Comparison of ENCODE assay signal across 8 mouse cellular contexts in the genomic region with DNA sequence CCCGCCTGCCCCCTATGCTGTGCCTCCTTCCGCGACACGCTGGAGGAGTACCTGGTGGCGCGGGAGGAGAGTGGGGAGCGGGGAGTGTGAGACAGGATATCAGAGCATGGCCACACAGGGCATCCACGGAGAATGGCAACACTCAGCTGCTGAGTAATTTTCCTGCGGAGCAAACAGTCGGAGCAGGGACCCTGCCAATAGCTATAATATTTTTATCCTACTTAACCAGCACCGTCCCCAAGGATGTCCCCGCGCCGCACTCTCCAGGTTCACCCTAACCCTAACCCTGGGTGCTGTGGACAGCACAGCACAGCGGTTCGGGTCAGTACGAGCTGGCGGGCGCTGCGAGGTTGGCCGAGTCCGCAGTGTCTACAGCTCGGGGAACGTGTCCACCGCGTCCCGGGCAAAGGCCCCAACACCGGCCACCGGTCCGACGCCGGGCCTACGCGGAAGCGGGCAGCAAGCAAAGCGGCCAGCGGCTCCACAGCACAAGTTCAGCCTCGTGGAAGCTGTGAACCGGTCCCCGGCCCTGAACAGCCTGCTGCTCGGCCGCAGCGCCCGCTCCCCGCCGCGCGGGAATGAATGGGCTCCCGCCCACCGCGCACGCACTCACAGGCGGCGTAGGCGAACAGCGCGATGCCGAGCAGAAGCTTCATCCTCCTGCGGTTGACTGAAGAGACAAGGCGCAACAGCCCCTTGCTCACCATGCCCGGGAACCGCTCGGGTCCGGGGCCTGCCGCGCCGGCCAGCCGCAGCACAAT. TPM values are rescaled to one million over a fixed set of nuclear protein-coding genes. Genes with fewer than 3 reads are reported as not detected.
DNase-seq lines count a peak whose midpoint lies in the region; ATAC-seq and TF ChIP-seq lines count a peak whose summit lies in the region.

No protein-coding gene starts in this region.

- no peak for DNase-seq in heart, postnatal 10 days
- no peak for DNase-seq in Patski (ENCODE audit: low read depth, low spot score)
- DNase-seq in forebrain, embryonic 11.5 days (ENCODE audit: low spot score): peak; percentile 67
- peak; percentile 38 for DNase-seq in urinary bladder, postnatal 14 days (ENCODE audit: low spot score)

- intact Hi-C loops in heart, postnatal 10 days (cut with DNase I): loop anchor here (5.0 kb wide), 3 partner anchors 50 to 275 kb away; a partner anchor contains a TSS

- H3K9me3 ChIP-seq in heart, embryonic 11.5 days (replicated peaks; ENCODE audit: control insufficient read depth, low read length): no peaks in the 10 kb centered on the region
- no peaks in the 10 kb centered on the region for H3K9me3 ChIP-seq in forebrain, embryonic 11.5 days (ENCODE audit: control insufficient read depth, low read length)
- H3K9me3 ChIP-seq in liver, embryonic 16.5 days (replicated peaks; ENCODE audit: control insufficient read depth, low read length): no peaks in the 10 kb centered on the region
- no peaks in the 10 kb centered on the region for H3K9me3 ChIP-seq in neural tube, embryonic 12.5 days

- H3K9ac ChIP-seq in heart, embryonic 11.5 days (ENCODE audit: low read depth, low read length): peak overlapping the region; percentile 93
- peak overlapping the region; percentile 87 for H3K9ac ChIP-seq in forebrain, embryonic 11.5 days (ENCODE audit: low read length)
- H3K9ac ChIP-seq in liver, embryonic 16.5 days (ENCODE audit: low read depth, low read length): peak overlapping the region; percentile 90
- peak overlapping the region; percentile 84 for H3K9ac ChIP-seq in neural tube, embryonic 12.5 days

- no peaks in the 10 kb centered on the region for H3K27me3 ChIP-seq in heart, embryonic 11.5 days (ENCODE audit: control insufficient read depth, insufficient read depth, low read length)
- H3K27me3 ChIP-seq in Patski: no peaks in the 10 kb centered on the region
- no peaks in the 10 kb centered on the region for H3K27me3 ChIP-seq in forebrain, embryonic 11.5 days (ENCODE audit: control insufficient read depth, insufficient read depth, low read length)
- no peaks in the 10 kb centered on the region for H3K27me3 ChIP-seq in liver, embryonic 16.5 days (ENCODE audit: control insufficient read depth, insufficient read depth, low read depth, low read length)
- H3K27me3 ChIP-seq in neural tube, embryonic 12.5 days (replicated peaks): no peaks in the 10 kb centered on the region

- peak overlapping the region; percentile 91 for H3K4me3 ChIP-seq in heart, embryonic 11.5 days (ENCODE audit: low read depth, low read length)
- peak overlapping the region; percentile 83 for H3K4me3 ChIP-seq in forebrain, embryonic 11.5 days (ENCODE audit: low read depth, low read length)
- H3K4me3 ChIP-seq in liver, embryonic 16.5 days (ENCODE audit: low read depth, low read length): peak overlapping the region; percentile 96
- H3K4me3 ChIP-seq in neural tube, embryonic 12.5 days: peak overlapping the region; percentile 93

- peak overlapping the region; percentile 81 for H3K27ac ChIP-seq in heart, embryonic 11.5 days (ENCODE audit: low read depth, low read length)
- peak overlapping the region; percentile 89 for H3K27ac ChIP-seq in forebrain, embryonic 11.5 days (ENCODE audit: low read depth, low read length)
- H3K27ac ChIP-seq in liver, embryonic 16.5 days (ENCODE audit: low read length): peak overlapping the region; percentile 82
- H3K27ac ChIP-seq in neural tube, embryonic 12.5 days: peak overlapping the region; percentile 92

- ATAC-seq in heart, embryonic 11.5 days (replicated peaks; ENCODE audit: insufficient number of reproducible peaks, low FRiP score, low TSS enrichment): peak; percentile 76
- ATAC-seq in Patski: peak; percentile 42
- peak; percentile 79 for ATAC-seq in forebrain, embryonic 11.5 days (replicated peaks; ENCODE audit: low FRiP score)
- peak; percentile 57 for ATAC-seq in inflammation-experienced regulatory T-cells, adult 6 months
- peak; percentile 40 for ATAC-seq in liver, embryonic 16.5 days (ENCODE audit: low read depth)
- ATAC-seq in neural tube, embryonic 12.5 days (ENCODE audit: low FRiP score, low read depth): peak; percentile 85

- CTCF ChIA-PET in Patski (lab: Charles Lee): interaction anchor here (1.0 to 2.0 kb wide), 3 partner anchors 46 to 67 kb away, joined by 4 to 6 read pairs (median 4); no protein-coding TSS in a partner anchor

- peaks cover 11% of the 10 kb centered on the region; the same call in 1 of the 2 replicates for H3K4me1 ChIP-seq in heart, embryonic 11.5 days (ENCODE audit: control insufficient read depth, insufficient read depth, low read length)
- H3K4me1 ChIP-seq in forebrain, embryonic 11.5 days (replicated peaks; ENCODE audit: control insufficient read depth, insufficient read depth, low read length): peaks cover 2% of the 10 kb centered on the region; the same call in 1 of the 2 replicates
- peaks cover 22% of the 10 kb centered on the region for H3K4me1 ChIP-seq in liver, embryonic 16.5 days (ENCODE audit: control insufficient read depth, low read depth, low read length)
- H3K4me1 ChIP-seq in neural tube, embryonic 12.5 days: peaks cover 17% of the 10 kb centered on the region

- no peak for TF ChIP-seq CTCF in Patski (IDR thresholded peaks at IDR 0.05)

- in situ Hi-C loops in Patski (cut with MboI; ENCODE audit: low pct_unique_long_range_greater_than_20kb): no loop called here

- peak overlapping the region; percentile 97 for H3K4me2 ChIP-seq in heart, embryonic 11.5 days
- peak overlapping the region; percentile 89 for H3K4me2 ChIP-seq in forebrain, embryonic 11.5 days (ENCODE audit: low read depth, low read length, severe bottlenecking)
- H3K4me2 ChIP-seq in liver, embryonic 16.5 days (ENCODE audit: low read depth, low read length): peak overlapping the region; percentile 95
- peak overlapping the region; percentile 80 for H3K4me2 ChIP-seq in neural tube, embryonic 12.5 days (replicated peaks)

- WGBS in heart, embryonic 11.5 days (ENCODE audit: insufficient replicate concordance): under 1% methylated on average over 68 of the region's 68 CpGs
- WGBS in forebrain, embryonic 11.5 days: under 1% methylated on average over 68 of the region's 68 CpGs
- WGBS in liver, embryonic 16.5 days (ENCODE audit: insufficient replicate concordance): under 1% methylated on average over 68 of the region's 68 CpGs
- under 1% methylated on average over 68 of the region's 68 CpGs for WGBS in neural tube, embryonic 12.5 days

- POLR2A ChIA-PET in Patski (lab: Charles Lee): no interaction called here

- H3K36me3 ChIP-seq in heart, embryonic 11.5 days (ENCODE audit: control insufficient read depth, insufficient read depth, low read length): no peaks in the 10 kb centered on the region
- H3K36me3 ChIP-seq in forebrain, embryonic 11.5 days (ENCODE audit: control insufficient read depth, insufficient read depth, low read length): no peaks in the 10 kb centered on the region
- H3K36me3 ChIP-seq in liver, embryonic 16.5 days (ENCODE audit: control insufficient read depth, insufficient read depth): no peaks in the 10 kb centered on the region
- H3K36me3 ChIP-seq in neural tube, embryonic 12.5 days: no peaks in the 10 kb centered on the region

RNA-seq across cellular contexts. Expression of a gene that starts 0.4 kb away (rescaled TPM):
- 11.3 and 18.2 TPM in 2 replicates for polyA plus RNA-seq in heart, embryonic 11.5 days (2014; fragmentation: Nextera tagmentation; extraction: Ambion mirVana)
- total RNA-seq in heart, postnatal 10 days (2021): 10 to 100 TPM; 10.9 to 12.7 TPM
- 100 TPM for polyA plus RNA-seq in Patski (2021)
- polyA plus RNA-seq in forebrain, embryonic 11.5 days (2014; fragmentation: Nextera tagmentation; extraction: Ambion mirVana): 21.1 and 22.0 TPM in 2 replicates
- polyA plus RNA-seq in inflammation-experienced regulatory T-cells, adult 6 months (2017; shearing (Covaris generic)): 10 to 100 TPM; 11.7 to 20.0 (median 15.8) TPM
- 7.3 and 7.5 TPM in 2 replicates for polyA plus RNA-seq in liver, embryonic 16.5 days (2015; fragmentation: Nextera tagmentation; extraction: Ambion mirVana)
- 19.6 and 22.7 TPM in 2 replicates for polyA plus RNA-seq in neural tube, embryonic 12.5 days (2016; fragmentation: Nextera tagmentation; extraction: Ambion mirVana)

Comparison
In these comparisons a context has a peak if more than half of its experiments do, and no peak if none do; other contexts are left out.
1. DNase-seq: peak in forebrain, embryonic 11.5 days (single experiment) and urinary bladder, postnatal 14 days (single experiment); none in heart, postnatal 10 days (0 of 2) and Patski (single experiment).
2. Peak in every context shown above with its lines, with median percentiles within 50 percentile points of each other: ATAC-seq, H3K27ac ChIP-seq, H3K4me2 ChIP-seq, H3K4me3 ChIP-seq and H3K9ac ChIP-seq.